Mouse (Mus musculus) neural tube, embryonic 10.5 days (tissue): ENCODE results near the gene Trafd1.

Source experiments
- DNase-seq: peaks from one replicate; pipeline ENCODE4 v3.0.0-alpha.2; 2017; ENCODE audit warnings: low spot score; ENCODE audit errors: extremely low spot score

Gene Trafd1

DNA sequence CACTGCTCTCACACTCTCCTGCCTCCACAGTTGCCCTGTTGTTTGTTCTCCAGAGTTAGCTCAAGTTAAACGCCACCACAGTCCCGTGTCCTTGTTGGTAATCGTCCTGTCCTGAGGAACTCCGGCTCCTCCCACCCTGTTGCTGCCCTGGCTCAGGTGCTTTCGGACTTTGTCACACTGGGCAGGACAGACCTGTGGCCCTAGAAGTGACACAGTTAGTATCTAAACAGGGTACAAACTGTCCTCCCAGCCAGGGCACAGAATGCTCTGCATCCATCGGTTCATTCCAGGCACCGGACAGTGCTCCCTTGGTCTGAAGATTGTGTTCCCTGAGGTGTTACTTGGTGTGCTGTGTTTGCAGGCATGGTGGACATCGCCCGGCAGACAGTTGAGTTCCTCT, 51.5 kb downstream of the Trafd1 start:
- DNase-seq = no peak

DNA sequence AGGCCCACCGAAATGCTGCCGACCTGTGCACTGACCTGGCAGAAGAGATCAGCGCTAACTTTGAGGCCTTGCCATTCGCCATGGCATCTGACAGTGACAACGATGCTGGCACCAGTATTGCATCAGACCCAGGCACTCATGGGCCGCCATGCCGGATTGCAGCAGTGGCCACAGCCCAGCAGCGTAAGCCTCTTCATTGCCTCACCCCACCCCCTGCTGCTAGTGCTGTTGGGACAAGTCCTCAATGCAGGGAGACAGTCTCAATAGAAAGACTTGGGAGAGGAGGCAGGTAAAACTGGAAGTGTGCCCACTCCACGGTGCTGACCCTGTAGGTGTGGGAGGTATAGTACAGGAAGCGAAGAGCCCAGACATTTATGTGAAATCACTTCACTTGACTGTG, 53.7 kb downstream of the Trafd1 start:
- no peak for DNase-seq

DNA sequence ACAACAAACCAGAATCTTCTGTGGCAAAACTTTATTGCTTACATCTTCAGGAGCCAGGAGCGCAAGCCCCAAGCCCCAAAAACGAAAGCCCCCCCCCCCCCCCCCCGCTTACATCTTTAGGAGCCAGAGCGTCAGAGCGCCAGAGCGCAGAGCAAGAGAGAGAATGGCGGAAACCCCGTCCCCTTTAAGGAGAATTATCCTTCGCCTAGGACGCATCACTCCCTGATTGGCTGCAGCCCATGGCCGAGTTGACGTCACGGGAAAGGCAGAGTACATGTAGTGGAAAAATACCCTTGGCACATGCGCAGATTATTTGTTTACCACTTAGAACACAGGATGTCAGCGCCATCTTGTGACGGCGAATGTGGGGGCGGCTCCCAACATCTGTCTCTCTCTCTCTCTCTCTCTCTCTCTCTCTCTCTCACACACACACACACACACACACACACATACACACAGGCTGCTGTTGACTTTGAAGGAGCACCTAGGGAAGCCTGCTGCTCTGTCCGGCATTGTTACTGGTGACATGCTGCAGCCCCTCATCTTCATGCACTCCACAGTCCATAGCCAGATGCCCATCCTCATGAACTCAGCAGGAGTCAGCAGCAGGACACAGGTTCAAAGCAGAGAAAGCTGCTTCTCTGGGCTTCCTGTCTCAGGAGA, 55.1 kb downstream of the Trafd1 start:
- peak; percentile 27 for DNase-seq

DNA sequence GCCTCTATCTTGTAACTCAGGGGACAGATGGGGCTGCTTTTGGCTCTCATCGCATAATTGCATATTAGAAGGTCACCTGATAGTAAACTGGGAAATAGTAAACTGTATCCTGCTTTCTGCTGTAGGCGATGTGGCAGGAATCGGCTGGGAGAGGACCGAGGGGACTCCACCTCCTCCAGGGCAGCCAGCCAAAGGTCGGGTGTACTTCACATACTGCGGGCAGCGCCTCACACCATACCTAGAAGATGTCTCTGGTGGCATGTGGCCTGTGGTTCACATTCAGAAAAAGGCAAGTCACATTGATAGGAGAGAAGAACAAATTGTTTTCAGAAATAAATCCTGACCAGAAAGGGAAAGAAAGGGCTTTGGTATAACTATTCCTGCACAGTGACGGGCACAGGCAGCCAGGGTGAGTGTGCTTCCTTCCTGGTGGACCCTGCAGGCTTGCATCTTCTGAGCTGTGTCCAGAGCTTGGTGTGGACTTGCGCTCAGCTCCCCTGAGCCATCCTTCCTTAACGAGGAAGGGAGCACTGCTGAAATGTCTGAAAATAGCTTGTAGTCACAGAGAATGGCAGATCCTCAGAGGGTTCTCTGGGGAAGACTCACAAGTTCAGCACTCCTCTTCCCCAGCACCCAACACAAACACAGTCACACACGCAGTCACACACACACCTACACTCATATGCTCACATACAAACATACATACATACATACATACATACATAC, 55.9 kb downstream of the Trafd1 start:
- DNase-seq = no peak

DNA sequence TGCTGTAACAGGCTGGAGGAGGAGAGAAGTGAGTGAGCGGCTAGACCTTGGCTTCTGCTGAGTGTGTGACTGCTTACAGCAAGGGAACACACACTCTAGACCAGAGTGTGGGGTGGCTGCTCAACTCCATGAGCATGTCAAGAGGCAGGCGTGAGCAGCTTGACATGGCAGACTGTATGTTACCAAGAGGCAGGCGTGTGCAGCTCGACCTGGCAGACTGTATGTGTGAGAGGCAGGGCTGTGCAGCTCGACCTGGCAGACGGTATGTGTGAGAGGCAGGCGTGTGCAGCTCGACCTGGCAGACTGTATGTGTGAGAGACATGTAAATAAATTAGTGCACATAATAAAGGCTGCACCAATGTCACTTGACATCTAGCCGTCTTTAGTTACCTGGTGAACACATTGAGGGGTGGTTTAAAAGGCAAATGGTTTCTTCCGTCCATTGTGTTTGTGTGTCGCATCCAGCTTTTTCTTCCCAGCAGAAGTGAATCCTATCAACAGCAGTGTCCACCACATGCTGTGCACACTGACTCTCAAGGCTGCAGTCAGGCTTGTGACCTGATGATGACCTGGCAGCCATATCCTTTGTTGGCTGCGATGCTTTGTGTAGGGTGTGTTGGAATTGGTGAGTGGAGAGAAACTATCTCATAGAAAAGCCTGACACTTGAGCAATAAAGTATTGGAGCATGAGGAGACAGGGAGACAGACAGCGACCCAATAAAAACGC, 59.2 kb downstream of the Trafd1 start:
- no peak for DNase-seq
